Mouse (Mus musculus): ENCODE data around the gene Shd.

- TF ChIP-seq CTCF (IDR thresholded peaks at IDR 0.05; ENCODE audit: insufficient read depth, low read length) (no peak), POLR2A (IDR thresholded peaks at IDR 0.05; ENCODE audit: borderline replicate concordance, extremely low read depth, low read depth, low read length) (no peak)
These were observed 18.2 kb upstream of the Shd start for GRCm38 (mm10) chr17:55952041-55952440.
